Mouse (Mus musculus): ENCODE results near the gene Cacna1c. TPM values are rescaled to one million over a fixed set of nuclear protein-coding genes. Genes with fewer than 3 reads are reported as not detected.

Gene Cacna1c
- total RNA-seq, 2 experiments from 2014 or later = 233 to 249 TPM

- DNase-seq = no peak
Observed at GRCm38 (mm10) chr6:119095081-119095480, 101.1 kb downstream of the Cacna1c start.

GRCm38 (mm10) chr6:119089173-119089572 lies 107.0 kb downstream of the Cacna1c start:
- DNase-seq = peak; percentile 69

GRCm38 (mm10) chr6:119088381-119088780 lies 107.8 kb downstream of the Cacna1c start:
- no peak for DNase-seq

- DNase-seq = no peak
Observed at GRCm38 (mm10) chr6:119087919-119088318, 108.3 kb downstream of the Cacna1c start.

GRCm38 (mm10) chr6:119085789-119086188 lies 110.4 kb downstream of the Cacna1c start:
- DNase-seq = no peak

- DNase-seq = no peak
Observed at GRCm38 (mm10) chr6:119084532-119084931, 111.7 kb downstream of the Cacna1c start.

GRCm38 (mm10) chr6:119083559-119083958 lies 112.7 kb downstream of the Cacna1c start:
- no peak for DNase-seq

GRCm38 (mm10) chr6:119082662-119083061 lies 113.6 kb downstream of the Cacna1c start:
- DNase-seq = peak; percentile 42

GRCm38 (mm10) chr6:119081650-119082049 lies 114.6 kb downstream of the Cacna1c start:
- DNase-seq = no peak

GRCm38 (mm10) chr6:119079626-119080025 lies 116.6 kb downstream of the Cacna1c start:
- DNase-seq = no peak

GRCm38 (mm10) chr6:119078912-119079311 lies 117.3 kb downstream of the Cacna1c start:
- no peak for DNase-seq

GRCm38 (mm10) chr6:119077231-119077630 lies 119.0 kb downstream of the Cacna1c start:
- no peak for DNase-seq

- DNase-seq = no peak
Observed at GRCm38 (mm10) chr6:119073419-119074071, 122.7 kb downstream of the Cacna1c start.

- DNase-seq = no peak
Observed at GRCm38 (mm10) chr6:119072772-119073171, 123.4 kb downstream of the Cacna1c start.

GRCm38 (mm10) chr6:119070771-119071170 lies 125.4 kb downstream of the Cacna1c start:
- no peak for DNase-seq

- no peak for DNase-seq
Observed at GRCm38 (mm10) chr6:119070351-119070750, 125.9 kb downstream of the Cacna1c start.

GRCm38 (mm10) chr6:119069145-119069544 lies 127.1 kb downstream of the Cacna1c start:
- DNase-seq = no peak

GRCm38 (mm10) chr6:119068650-119069049 lies 127.6 kb downstream of the Cacna1c start:
- no peak for DNase-seq

GRCm38 (mm10) chr6:119064961-119065360 lies 131.3 kb downstream of the Cacna1c start:
- no peak for DNase-seq

GRCm38 (mm10) chr6:119064430-119064829 lies 131.8 kb downstream of the Cacna1c start:
- no peak for DNase-seq

- DNase-seq = no peak
Observed at GRCm38 (mm10) chr6:119062695-119063094, 133.5 kb downstream of the Cacna1c start.

- no peak for DNase-seq
Observed at GRCm38 (mm10) chr6:119058896-119059295, 137.3 kb downstream of the Cacna1c start.

- DNase-seq = no peak
Observed at GRCm38 (mm10) chr6:119058461-119058860, 137.8 kb downstream of the Cacna1c start.

GRCm38 (mm10) chr6:119057076-119057479 lies 139.1 kb downstream of the Cacna1c start:
- peak; percentile 79 for DNase-seq

GRCm38 (mm10) chr6:119052801-119053200 lies 143.4 kb downstream of the Cacna1c start:
- peak; percentile 56 for DNase-seq
